Mouse (Mus musculus) forebrain, embryonic 16.5 days (tissue): Measurements from ENCODE around the gene Usp2. TPM values are rescaled to one million over a fixed set of nuclear protein-coding genes. Genes with fewer than 3 reads are reported as not detected.

Source experiments
- ATAC-seq: fragments of 200-750 bp; cut with Nextera tagmentation; 2 replicates; pipeline ENCODE4 v1.8.0; 2017; ENCODE audit warnings: mild to moderate bottlenecking, moderate library complexity
- H3K27ac ChIP-seq: fragments of 300-500 bp; sonication (generic); 2 replicates; pipeline ENCODE4 v1.5.1; 2014; ENCODE audit warnings: low read length, control low read depth
- H3K27me3 ChIP-seq: fragments of 300-500 bp; sonication (generic); replicated peaks from 2 replicates; pipeline ENCODE4 v1.6.1; 2014; ENCODE audit warnings: low read length; ENCODE audit not compliant: control insufficient read depth, insufficient read depth
- H3K36me3 ChIP-seq: fragments of 300-500 bp; sonication (generic); 2 replicates; pipeline ENCODE4 v1.6.1; 2014; ENCODE audit not compliant: control insufficient read depth, insufficient read depth
- H3K4me1 ChIP-seq: fragments of 300-500 bp; sonication (generic); replicated peaks from 2 replicates; pipeline ENCODE4 v1.6.1; 2014; ENCODE audit warnings: low read length; ENCODE audit not compliant: control insufficient read depth, insufficient read depth
- H3K4me2 ChIP-seq: fragments of 300-500 bp; sonication (generic); 2 replicates; pipeline ENCODE4 v1.6.1; 2014; ENCODE audit warnings: mild to moderate bottlenecking, low read length, control low read depth
- H3K4me3 ChIP-seq: fragments of 300-500 bp; sonication (generic); replicated peaks from 2 replicates; pipeline ENCODE4 v1.5.1; 2014; ENCODE audit warnings: mild to moderate bottlenecking, low read length, control low read depth
- H3K9ac ChIP-seq: fragments of 300-500 bp; sonication (generic); replicated peaks from 2 replicates; pipeline ENCODE4 v1.6.1; 2014; ENCODE audit warnings: low read depth, low read length, control low read depth
- H3K9me3 ChIP-seq: fragments of 300-500 bp; sonication (generic); 2 replicates; pipeline ENCODE4 v1.6.1; 2016; ENCODE audit warnings: low read length; ENCODE audit not compliant: control insufficient read depth
- polyA plus RNA-seq: library from polyadenylated mRNA; unstranded; fragments of >200 nt; fragmentation: Nextera tagmentation; extraction: Ambion mirVana; gene quantifications from 2 replicates; pipeline ENCODE4 v1.2.1, GENCODE M21; 2015

Gene Usp2
- polyA plus RNA-seq, 1 experiment from 2014 or later, result 13.7 TPM

DNA sequence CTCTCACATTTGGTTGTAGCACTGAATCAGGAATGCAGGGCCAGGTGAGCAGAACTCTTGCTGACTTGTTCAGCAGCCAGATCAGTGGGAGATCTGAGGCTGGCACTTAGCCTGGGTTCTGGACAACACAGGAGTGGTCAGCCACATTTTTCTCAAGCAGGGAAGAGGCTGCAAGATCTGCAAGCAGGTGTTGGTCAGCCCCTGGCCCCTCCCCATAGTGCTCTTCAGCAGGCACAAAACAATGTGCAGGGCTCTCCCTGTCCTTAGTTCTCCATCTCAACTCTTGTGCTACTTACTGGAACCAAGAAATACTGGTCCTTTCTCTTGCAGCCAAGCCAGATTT is 77.9 kb downstream of the Usp2 start:
- no peaks in the 10 kb centered on the region for H3K4me1 ChIP-seq
- ATAC-seq, result no peak
- no peak overlapping the region for H3K4me3 ChIP-seq
- no peak overlapping the region for H3K4me2 ChIP-seq
- no peaks in the 10 kb centered on the region for H3K9me3 ChIP-seq
- H3K27me3 ChIP-seq, result no peaks in the 10 kb centered on the region
- H3K9ac ChIP-seq, result no peak overlapping the region
- no peak overlapping the region for H3K27ac ChIP-seq
- no peaks in the 10 kb centered on the region; the same call in none of the 2 replicates for H3K36me3 ChIP-seq

Other genes with a start within 250 kb of the Usp2 start
- gene Thy1, start 23.6 kb upstream of the Usp2 start, polyA plus RNA-seq, result 4.7 and 5.4 TPM in 2 replicates
- 0.12 TPM in 1 of 2 replicates, not detected in the other for gene Mfrp, start 34.7 kb downstream of the Usp2 start, polyA plus RNA-seq
- gene C1qtnf5, start 40.2 kb downstream of the Usp2 start, polyA plus RNA-seq, result 2.3 and 2.7 TPM in 2 replicates
- 0.15 and 0.16 TPM in 2 replicates for gene Gm49380, start 46.5 kb downstream of the Usp2 start, polyA plus RNA-seq
- gene Rnf26, start 46.5 kb downstream of the Usp2 start, polyA plus RNA-seq, result 33.4 and 43.2 TPM in 2 replicates
- gene Mcam, start 67.4 kb downstream of the Usp2 start, polyA plus RNA-seq, result 12.9 and 15.0 TPM in 2 replicates
- 26.3 and 27.1 TPM in 2 replicates for gene Cbl, start 167.0 kb downstream of the Usp2 start, polyA plus RNA-seq
- 0.48 TPM in 1 of 2 replicates, not detected in the other for gene Ccdc153, start 173.7 kb downstream of the Usp2 start, polyA plus RNA-seq
- gene Pdzd3, start 184.4 kb downstream of the Usp2 start, polyA plus RNA-seq, result 0.53 and 0.73 TPM in 2 replicates
- gene Nlrx1, start 201.6 kb downstream of the Usp2 start, polyA plus RNA-seq, result 4.3 and 5.2 TPM in 2 replicates
- 16.9 and 21.8 TPM in 2 replicates for gene Abcg4, start 221.6 kb downstream of the Usp2 start, polyA plus RNA-seq
- 34.1 and 35.6 TPM in 2 replicates for gene Hinfp, start 238.7 kb downstream of the Usp2 start, polyA plus RNA-seq